In genomic region chr10:52048287-52048686, GRCm38 (mm10) we compare ENCODE assay signal across 18 mouse cellular contexts. TPM values are rescaled to one million over a fixed set of nuclear protein-coding genes. Genes with fewer than 3 reads are reported as not detected.
"Had no signal": no experiment of that assay in that cellular context is flagged by ENCODE, and none has a peak within 500 bp of the region (broad histone marks: within the 10 kb centered on the region; RNA-seq: fewer than 3 reads in every experiment).

No protein-coding gene starts in this region.

- H3K4me1 ChIP-seq: kidney, embryonic 15.5 days; liver, embryonic 13.5 days; megakaryocyte, embryonic 14.5 days; midbrain, embryonic 10.5 days; midbrain, embryonic 13.5 days had no signal

- H3K36me3 ChIP-seq: kidney, embryonic 15.5 days; liver, embryonic 13.5 days; midbrain, embryonic 10.5 days; midbrain, embryonic 13.5 days had no signal

- H3K27me3 ChIP-seq: kidney, embryonic 15.5 days; liver, embryonic 13.5 days; megakaryocyte, embryonic 14.5 days; midbrain, embryonic 13.5 days had no signal

- ATAC-seq: lung, postnatal 0 days; midbrain, embryonic 13.5 days; midbrain, embryonic 16.5 days had no signal

- H3K4me3 ChIP-seq: kidney, embryonic 15.5 days; left cerebral cortex, adult 2 months; liver, embryonic 13.5 days; megakaryocyte, embryonic 14.5 days; midbrain, embryonic 10.5 days; midbrain, embryonic 13.5 days had no signal

- DNase-seq: kidney, adult 2 months; kidney, postnatal 10 days; kidney, postnatal 36 days; layer of hippocampus, postnatal 36 days; liver, embryonic 13.5 days; lung, adult 2 months; thymus, adult 2 months; thymus, postnatal 25 days had no signal

- H3K9ac ChIP-seq: kidney, embryonic 15.5 days; liver, embryonic 13.5 days; midbrain, embryonic 13.5 days had no signal

- H3K27ac ChIP-seq: kidney, embryonic 15.5 days; left cerebral cortex, adult 2 months; liver, embryonic 13.5 days; midbrain, embryonic 10.5 days; midbrain, embryonic 13.5 days; stomach, postnatal 0 days had no signal

- H3K9me3 ChIP-seq: kidney, embryonic 15.5 days; liver, embryonic 13.5 days; megakaryocyte, embryonic 14.5 days; midbrain, embryonic 10.5 days; midbrain, embryonic 13.5 days had no signal

- H3K4me2 ChIP-seq: kidney, embryonic 15.5 days; liver, embryonic 13.5 days; midbrain, embryonic 13.5 days had no signal

RNA-seq across cellular contexts. Expression of gene Vgll2, which starts 26.0 kb away (rescaled TPM):
- total RNA-seq: layer of hippocampus, postnatal 36 days; left cerebral cortex, adult 2 months; liver, adult 2 months; monocyte, adult 5-6 weeks had no signal
- polyA plus RNA-seq: liver, adult 2 months; lung, postnatal 0 days had no signal
